Mouse (Mus musculus) mouse trophoblast stem cell (cell line): ENCODE measurements around the gene Dph3.

Experiments used
- in situ Hi-C, 2 experiments: fragments of 300-500 bp; cut with MseI, MboI; formaldehyde crosslinking; loops; 2 replicates in 1 of 2; 3 replicates in 1 of 2; pipeline ENCODE4 v1.15.1; 2025

The Dph3 gene

DNA sequence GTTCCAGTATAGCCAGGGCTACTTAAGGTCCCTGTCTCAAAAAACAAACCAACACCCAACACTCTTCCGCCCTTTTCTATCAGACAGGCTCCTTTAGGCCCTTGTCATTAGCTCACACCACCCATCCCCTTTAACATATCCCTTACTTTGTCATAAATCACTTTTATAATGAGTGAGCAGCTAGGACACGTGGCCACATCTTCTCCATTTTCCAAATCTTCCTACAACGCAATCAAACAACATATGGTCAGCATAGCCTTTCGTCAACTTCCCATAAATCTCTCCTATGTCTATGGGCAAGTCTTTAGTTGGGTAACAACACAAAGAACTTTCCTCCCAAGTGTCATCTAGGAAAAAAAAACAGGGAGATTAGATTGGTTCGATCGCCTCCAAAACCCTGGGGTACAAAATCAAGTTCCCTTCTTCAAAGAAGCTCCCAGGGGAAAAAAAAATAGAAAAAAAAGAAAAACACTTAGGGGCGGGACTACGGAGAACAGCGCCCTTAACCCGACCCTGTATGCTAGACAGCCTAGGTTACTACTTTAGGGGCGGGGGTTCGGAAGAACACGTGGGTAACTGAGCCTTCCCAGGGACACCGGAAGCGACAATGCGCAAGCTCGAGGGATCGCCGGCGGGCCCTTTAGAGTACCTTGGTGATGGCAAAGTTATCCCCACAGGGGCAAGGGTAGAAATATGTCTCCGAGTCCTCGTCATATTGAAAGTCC, 606 bp downstream of the Dph3 start, which contains the start of gene Oxnad1:
TSS of gene Oxnad1 (plus strand) at position 614 of the 725 bp plus-strand sequence.
- in situ Hi-C loops, result no loop called here

DNA sequence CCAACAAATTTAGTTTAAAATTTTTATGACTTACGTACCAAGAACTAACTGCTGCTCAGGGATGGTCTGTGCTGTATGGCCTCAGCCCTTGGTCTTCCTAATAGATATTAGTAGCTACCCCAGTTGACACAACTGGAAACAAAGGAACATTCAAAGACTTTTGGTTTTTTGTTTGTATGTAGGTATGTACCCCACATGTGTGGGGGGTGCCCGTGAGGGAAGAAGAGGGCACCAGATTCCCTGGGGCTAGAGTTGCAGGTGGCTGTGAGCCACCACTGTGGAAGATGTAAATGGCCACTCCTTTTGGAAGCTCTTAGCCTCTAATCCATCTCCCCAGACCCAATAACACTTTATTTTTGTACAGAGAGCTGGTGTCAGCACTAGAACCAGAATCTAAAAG, 2.1 kb downstream of the Dph3 start:
- in situ Hi-C loops, result no loop called here

DNA sequence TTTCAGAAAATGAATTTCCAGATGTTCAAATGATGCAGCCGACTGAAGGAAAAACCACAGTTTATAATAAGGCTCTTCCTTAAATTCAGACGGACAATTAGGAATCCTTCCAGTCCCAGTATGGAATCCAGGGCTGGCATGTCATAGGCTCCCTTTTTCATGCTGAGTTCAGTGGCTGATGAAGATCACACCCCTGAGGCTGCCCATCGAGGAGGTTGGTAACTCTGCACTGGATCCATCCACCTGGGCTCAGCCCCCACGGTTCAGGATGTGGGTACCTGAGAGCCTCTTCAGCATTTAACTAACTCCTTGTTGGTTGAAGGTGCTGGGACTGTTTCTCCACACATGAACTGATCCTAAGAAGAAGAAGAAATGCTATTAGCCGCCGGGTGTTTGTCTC, 2.6 kb downstream of the Dph3 start:
- in situ Hi-C loops, result no loop called here

DNA sequence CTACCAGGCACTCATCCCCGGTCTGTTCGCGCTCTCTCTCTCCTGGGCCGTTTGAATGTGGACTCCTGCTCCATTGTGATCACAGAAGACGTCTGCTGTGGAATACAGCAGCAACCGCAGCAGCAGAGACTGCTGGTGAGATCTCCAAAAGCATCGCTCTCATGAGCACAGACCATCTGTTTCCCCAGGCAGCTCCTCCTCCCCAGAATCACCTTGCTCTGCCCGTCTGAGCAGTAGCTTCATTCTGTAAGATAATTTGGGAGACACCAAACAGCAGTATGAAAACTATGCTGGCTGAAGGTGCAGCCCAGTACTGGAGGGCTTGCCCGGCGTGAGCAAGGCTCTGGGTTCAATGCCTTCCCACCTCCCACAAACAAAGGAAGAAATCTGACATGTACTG, 4.5 kb downstream of the Dph3 start:
- in situ Hi-C loops, result no loop called here

DNA sequence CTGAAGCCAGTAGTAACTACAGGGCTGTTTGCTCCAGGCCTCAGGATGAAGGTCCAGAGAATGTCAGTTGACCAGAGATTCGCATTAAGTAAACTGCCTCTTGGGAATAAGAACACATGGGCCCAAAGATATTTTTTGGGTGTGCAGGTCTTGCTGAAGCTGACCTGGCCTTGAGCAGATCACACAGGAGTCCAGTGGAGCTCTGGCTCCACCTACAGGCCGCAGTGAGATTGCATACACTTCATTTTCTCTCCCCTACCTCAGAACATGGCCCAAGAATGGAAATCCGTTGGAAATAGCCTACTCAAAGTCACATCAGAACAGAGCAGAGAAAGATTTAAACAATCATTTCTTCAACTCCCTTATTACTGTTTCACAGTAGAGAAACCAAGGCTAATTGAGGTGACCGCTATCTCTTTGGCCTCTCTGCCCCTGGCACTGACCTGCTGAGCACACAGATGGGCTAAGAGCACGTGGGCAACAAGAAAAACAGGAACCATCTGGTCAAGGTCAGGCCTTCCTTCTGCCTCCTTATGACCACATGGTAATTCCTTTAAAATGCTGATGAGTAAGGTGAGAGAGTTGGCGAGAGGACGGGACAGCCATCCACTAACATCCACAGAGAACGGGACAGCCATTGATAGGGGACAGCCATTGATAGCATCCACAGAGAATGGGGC, 8.5 kb downstream of the Dph3 start:
- in situ Hi-C loops, result no loop called here

DNA sequence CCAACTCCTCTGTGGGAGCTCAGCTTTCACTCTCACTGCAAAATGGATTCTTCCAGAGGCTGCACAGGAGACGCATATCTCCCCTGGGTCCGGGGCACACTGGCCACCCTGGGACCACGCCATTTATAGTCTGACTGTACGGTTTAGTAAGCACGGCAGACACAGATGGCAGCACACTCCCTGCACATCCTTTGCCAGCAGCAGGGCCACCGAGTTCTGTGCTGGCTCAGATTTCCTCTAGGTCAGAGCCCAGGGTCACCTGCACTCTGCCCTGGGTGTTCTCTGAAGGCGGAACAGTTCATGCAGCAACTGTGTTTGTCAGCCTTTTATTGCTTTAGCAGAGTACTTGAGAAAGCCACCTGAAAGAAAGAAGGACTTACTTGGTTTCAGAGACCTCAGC, 11.6 kb downstream of the Dph3 start:
- in situ Hi-C loops, result loop anchor here in 1 of 2 experiments (25.0 kb wide), 1 partner anchor 412 kb away; no protein-coding TSS in a partner anchor

DNA sequence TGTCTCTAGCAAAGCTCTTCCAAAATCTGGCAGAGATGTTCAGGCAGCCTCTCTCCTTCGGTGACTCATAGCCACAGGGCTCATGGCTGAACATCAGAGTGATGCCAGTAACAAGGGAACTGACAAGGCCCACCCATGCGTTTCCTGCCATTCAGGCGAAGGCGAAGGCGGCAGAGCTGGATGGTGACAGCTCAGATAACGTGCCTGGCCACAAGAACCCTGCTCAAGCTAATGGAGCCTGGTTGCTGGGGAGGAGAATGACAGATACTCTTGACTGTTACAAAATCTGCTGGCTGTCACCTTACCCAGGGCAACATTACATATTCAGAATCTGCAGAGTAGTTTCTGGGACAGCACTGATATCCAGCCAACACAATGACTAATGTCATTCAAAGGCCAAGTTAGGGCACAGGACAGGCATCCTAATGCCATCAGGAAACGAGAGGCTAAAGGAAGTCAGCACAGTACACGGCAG, 12.3 kb downstream of the Dph3 start:
- in situ Hi-C loops, result loop anchor here in 1 of 2 experiments (25.0 kb wide), 1 partner anchor 411 kb away; no protein-coding TSS in a partner anchor

DNA sequence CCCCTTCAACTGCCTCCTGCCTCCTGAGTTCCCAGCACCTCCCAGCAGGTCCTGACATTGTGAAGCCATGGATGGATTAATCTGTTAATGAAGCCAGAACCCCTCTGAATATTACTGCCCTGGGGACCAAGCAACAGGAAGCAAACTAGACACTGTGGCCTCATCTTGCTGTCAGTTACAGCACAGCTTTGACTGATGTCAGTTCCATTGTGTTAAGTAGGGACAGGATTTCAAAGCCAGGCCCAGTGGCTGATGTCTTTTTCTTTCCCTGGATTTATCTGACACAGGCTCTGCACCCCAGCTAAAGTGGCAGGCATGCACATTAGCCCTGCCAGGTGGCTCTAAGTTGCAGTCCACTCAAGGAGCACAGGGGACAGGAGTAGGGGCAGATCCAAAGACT, 12.7 kb downstream of the Dph3 start:
- in situ Hi-C loops, result loop anchor here in 1 of 2 experiments (25.0 kb wide), 1 partner anchor 411 kb away; no protein-coding TSS in a partner anchor

DNA sequence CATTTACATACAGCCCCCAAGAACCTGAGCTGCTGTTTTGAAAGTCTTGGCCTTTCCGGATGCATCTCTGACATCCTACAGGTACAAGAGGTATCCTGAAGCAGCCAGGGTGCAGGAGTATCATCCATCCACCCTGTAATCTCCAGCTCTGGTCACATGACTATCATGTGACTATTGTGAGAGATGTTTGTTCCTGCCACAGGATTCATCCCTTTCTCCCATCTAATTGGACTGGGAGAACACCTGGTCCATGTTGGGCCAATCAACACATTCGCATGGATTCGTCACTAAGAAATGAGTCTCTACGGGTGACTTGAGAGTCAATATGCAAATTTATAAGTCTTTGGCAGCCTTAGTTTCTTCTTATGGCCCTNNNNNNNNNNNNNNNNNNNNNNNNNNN, 24.1 kb downstream of the Dph3 start:
- in situ Hi-C loops, result loop anchor here (10.0 to 25.0 kb wide), 2 partner anchors 257 to 399 kb away; no protein-coding TSS in a partner anchor

DNA sequence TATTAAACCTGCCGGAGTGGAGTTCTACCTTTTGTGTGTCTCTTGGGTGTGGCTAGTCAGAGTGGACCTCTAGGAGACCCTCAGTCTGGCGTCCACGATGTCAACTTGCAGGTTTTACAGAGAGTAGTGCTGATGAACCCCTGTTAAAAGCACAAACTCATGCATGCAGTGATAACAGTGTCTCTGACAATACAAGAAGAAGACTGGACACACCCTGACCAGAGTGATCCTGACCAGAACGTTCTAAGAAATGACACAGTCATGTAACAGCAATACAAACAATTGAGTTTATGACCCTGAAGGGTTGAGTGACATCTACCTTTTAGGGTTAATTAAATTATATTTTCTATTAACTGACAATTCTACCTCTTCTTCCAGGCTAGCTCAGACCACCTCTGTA, 27.9 kb downstream of the Dph3 start:
- in situ Hi-C loops, result loop anchor here in 1 of 2 experiments (25.0 kb wide), 1 partner anchor 395 kb away; no protein-coding TSS in a partner anchor

DNA sequence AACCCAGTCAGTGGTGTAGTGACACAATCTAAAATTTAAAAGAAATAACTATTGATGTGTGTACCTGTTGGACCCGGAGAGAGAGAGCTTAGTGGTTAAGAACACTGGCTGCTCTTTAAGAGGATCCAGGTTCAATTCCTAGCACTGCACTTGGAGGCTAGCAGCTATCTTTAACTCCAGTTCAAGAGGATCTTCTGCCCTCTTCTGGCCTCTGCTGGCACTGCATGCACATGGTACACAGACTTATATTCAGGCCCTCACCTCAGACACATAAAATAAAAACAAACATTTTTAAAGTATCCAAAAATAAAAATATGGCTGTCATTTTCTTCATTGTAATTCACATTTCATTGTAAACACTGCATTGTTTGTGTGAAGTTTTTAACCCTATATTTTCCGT, 28.9 kb downstream of the Dph3 start:
- in situ Hi-C loops, result loop anchor here in 1 of 2 experiments (25.0 kb wide), 1 partner anchor 394 kb away; no protein-coding TSS in a partner anchor

DNA sequence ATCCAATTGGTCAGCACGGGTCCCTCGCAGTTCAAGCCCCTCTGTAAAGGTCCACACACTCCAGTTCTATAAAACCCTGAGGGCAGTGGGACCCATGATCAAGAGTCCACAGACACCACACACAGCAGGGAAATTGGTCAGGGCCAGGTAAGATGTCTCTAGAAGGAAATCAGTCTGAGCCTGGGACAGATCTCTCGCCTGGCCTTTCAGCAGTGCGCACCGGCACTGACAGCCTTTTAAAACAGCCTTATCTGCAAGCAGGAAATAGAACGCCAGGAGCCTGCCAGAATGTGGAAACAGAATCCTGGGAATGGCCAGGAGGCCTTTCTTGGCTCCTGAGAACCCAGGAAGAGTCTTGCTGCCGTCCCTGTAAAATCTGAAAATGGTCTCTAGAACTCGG, 29.7 kb downstream of the Dph3 start:
- in situ Hi-C loops, result loop anchor here in 1 of 2 experiments (25.0 kb wide), 1 partner anchor 393 kb away; no protein-coding TSS in a partner anchor

DNA sequence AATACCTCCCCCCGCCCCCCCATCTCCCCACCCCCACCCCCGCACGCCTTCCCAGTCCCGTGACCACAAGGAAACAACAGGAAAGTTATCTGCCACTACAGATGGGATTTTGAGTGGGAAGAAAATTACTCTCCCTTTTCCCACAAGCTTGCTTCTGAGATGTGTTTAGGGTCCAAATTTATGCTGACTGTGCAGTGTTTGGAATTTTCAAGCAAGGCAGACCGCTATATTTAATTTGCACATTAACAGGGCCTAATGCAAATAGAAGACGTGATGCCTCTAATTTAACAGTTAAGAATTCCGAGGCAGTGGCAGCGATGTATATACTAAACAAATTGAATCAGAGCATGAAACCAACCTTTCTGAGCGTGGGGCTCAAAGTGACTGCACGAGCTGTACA, 30.7 kb downstream of the Dph3 start:
- in situ Hi-C loops, result loop anchor here in 1 of 2 experiments (25.0 kb wide), 1 partner anchor 392 kb away; no protein-coding TSS in a partner anchor

DNA sequence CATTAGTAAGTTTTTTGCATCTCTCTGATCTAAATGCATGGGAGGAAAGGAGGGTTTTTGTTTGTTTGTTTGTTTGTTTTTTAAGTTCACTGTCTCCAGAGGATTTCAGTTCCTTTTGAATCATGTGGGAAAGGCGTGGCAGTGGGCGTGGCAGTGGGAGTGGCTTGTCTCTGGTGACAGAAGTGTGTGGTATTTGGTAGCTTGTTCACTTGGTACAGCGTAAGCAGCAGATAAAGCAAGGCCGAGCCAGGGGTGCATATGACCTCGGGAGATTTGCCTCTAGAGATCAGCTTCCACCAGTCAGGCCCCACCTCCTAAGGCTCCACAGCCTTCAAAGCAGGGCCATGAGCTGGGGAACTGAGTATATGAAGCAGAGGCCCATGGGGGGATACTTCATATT, 31.6 kb downstream of the Dph3 start:
- in situ Hi-C loops, result loop anchor here in 1 of 2 experiments (25.0 kb wide), 1 partner anchor 392 kb away; no protein-coding TSS in a partner anchor

DNA sequence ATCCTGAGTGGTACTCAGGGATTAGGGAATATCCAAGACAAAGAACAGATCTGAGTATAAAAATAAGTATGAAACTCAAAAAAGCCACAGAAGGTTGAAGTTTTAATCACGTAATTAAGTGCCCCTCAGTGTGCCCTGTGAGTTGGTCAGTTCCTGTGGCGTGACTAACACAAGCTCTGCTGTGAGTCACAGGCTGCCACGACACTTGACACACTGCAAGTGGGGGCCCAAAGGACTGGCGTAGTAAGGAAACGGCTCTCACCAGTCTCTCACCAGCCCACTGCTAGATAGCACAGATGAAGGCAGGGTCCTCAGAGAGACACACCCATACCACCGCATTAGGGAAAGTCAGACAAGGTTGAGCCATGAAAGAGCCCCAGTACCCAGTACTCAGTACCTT, 35.4 kb downstream of the Dph3 start:
- in situ Hi-C loops, result loop anchor here in 1 of 2 experiments (25.0 kb wide), 1 partner anchor 388 kb away; no protein-coding TSS in a partner anchor

DNA sequence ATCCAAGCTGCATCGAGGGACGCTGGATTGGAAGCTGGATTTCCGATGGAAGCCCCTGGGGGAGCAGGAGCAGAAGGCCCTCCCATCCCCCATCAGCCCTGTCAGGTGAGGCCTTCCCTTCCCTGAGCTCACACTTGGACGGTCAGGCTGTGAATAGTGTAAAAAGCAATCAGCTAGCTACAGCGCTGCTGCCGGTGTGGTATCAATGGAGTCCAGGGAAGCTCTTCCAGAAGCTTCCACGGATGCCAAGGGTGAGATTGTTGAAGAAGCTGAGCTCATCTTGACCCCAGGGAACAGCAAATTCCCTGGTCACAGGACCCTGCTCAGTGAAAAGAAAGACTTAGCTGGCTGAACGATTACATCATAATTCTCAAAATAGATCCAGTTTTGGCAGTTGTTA, 39.2 kb downstream of the Dph3 start:
- in situ Hi-C loops, result no loop called here

DNA sequence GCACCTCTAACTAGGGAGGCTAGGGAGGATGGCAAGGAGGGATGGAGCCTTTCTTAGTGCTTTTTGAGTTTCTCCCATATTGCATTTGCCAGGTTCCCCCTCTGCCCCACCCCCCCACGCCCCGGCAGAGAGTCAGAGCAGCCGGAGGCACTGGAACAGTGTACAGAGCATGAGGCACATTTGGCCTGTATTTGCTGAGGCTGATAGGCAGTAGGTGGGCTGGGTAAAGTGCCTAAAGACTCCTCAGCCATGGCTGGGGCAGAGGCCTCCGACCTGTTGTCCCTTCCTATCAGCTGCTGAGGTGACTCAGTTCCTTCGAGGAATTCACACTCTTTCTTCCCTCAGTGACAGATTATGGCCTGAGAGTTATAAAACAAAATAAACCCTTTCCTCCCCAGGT, 43.4 kb downstream of the Dph3 start:
- in situ Hi-C loops, result no loop called here

DNA sequence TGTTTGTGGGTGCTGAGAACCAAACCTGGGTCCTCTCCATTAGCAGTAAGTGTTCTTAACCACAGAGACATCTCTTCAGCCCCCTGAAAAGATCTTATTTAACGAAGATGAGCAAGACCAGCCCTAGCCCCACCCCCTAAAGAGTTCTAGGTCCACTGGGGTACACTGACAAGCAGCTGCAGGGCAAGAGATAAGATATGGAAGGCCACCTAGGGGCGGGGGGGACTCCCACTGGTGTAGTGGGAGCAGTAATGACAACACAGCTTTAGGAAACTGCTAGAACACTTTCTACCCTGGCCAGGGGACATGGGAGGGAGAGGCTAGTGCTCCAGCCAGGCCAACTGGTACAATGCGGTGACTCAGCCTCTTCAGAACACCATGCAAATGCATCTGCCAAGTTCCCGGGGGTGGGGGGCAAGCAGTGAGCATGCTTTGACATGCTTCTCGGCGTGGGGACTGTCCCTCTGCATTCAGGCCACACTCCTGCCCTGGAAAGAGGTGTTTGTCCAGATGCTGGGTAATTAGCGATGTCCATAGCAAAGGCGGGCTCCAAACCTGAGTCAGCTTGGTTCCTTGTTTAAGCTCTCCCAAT, 47.8 kb downstream of the Dph3 start:
- in situ Hi-C loops, result loop anchor here in 1 of 2 experiments (10.0 kb wide), 1 partner anchor 243 kb away; no protein-coding TSS in a partner anchor

DNA sequence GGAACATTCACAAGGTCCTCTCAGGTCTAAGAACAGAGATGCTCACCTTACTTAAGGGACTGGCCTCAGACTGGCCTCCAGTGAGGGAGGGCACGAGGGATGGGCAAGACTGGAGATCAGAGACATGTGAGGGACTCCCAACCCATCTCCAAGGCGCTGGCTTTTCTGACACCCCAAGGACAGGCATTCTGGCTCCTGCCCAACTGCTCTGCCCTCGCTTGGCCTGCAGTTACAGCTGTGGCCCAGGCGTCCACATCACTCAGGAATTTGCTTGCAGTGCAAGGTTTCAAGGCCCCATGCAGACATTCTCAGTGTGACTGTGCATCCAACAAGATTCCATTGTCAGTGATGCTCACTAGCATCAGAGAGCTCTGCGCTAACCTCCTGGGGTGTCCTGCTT, 49.0 kb downstream of the Dph3 start:
- in situ Hi-C loops, result loop anchor here in 1 of 2 experiments (10.0 kb wide), 1 partner anchor 242 kb away; no protein-coding TSS in a partner anchor

DNA sequence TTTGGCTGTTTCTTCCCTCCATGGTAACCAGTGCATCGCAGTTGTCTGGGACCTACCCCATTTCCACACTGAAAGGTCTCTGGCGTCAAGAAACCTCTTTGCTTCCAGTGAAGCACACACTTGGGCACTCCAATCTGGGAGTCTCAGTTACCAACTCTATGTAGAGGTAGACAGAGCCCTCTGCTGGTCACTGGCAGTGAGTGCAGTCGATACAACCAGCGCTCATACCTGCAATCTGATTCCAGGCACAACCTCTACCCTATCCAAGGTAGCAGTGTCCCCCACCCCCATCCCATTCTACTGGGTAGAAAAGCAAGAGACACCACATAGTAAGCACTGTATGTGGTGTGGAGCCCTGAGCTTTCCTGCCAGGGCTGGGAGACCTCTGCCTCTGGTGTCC, 53.0 kb downstream of the Dph3 start:
- in situ Hi-C loops, result loop anchor here (5.0 to 10.0 kb wide), 2 partner anchors 75 to 238 kb away; no protein-coding TSS in a partner anchor
